Mouse (Mus musculus): ENCODE data around the gene Nfatc3.

DNA sequence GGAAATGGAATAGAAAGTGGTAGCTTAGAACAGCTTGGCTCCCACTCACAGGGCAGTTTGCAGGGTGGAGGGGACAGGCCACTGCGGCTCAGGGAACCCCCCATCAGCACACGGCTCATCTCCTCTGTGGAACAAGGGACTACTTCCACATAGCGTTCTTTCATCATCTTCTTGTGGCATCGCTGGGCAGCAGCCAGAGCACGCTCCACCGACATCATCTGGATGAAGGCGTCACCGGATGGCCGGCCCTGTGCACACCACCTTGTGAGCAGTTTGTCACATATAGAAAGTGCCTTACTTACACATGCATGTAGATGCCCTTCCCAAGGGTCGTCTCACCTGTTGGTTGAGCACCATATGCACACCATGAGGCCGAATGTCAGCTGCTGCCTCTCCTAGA lies 73.7 kb downstream of the Nfatc3 start:
- no peak for TF ChIP-seq CTCF (IDR thresholded peaks at IDR 0.05; ENCODE audit: control insufficient read depth, insufficient read depth, insufficient read length)
- TF ChIP-seq CEBPB (IDR thresholded peaks at IDR 0.05; ENCODE audit: low read depth): no peak
- no peak for TF ChIP-seq MYOG (IDR thresholded peaks at IDR 0.05; ENCODE audit: control insufficient read depth, extremely low read depth, insufficient read length)
- TF ChIP-seq FOSL1 (IDR thresholded peaks at IDR 0.05; ENCODE audit: insufficient read depth, low read length, poor library complexity, severe bottlenecking): no peak
- TF ChIP-seq MAX (IDR thresholded peaks at IDR 0.05): no peak
- TF ChIP-seq USF1 (IDR thresholded peaks at IDR 0.05; ENCODE audit: low read depth): no peak

Data from C2C12 (cell line).